Mouse (Mus musculus) heart, embryonic 11.5 days (tissue): ENCODE data around the gene V1ra8. TPM values are rescaled to one million over a fixed set of nuclear protein-coding genes. Genes with fewer than 3 reads are reported as not detected.

Experiments
- polyA plus RNA-seq: library from polyadenylated mRNA; unstranded; fragments of >200 nt; fragmentation: Nextera tagmentation; extraction: Ambion mirVana; gene quantifications from 2 replicates; pipeline ENCODE4 v1.2.1, GENCODE M21; 2014

The V1ra8 gene
- polyA plus RNA-seq, 1 experiment from 2014 or later, result not detected

Other genes starting within 250 kb of the V1ra8 start
- gene Vmn1r46, start 233.5 kb upstream of the V1ra8 start, polyA plus RNA-seq, result not detected in 2 replicates
- gene Vmn1r47, start 186.6 kb upstream of the V1ra8 start, polyA plus RNA-seq, result not detected in 2 replicates
- not detected in 2 replicates for gene Vmn1r48, start 166.0 kb upstream of the V1ra8 start, polyA plus RNA-seq
- gene Vmn1r49, start 124.3 kb upstream of the V1ra8 start, polyA plus RNA-seq, result not detected in 2 replicates
- gene Vmn1r50, start 101.4 kb upstream of the V1ra8 start, polyA plus RNA-seq, result not detected in 2 replicates
- gene Vmn1r51, start 80.2 kb upstream of the V1ra8 start, polyA plus RNA-seq, result not detected in 2 replicates
- gene Vmn1r52, start 28.0 kb upstream of the V1ra8 start, polyA plus RNA-seq, result not detected in 2 replicates
- not detected in 2 replicates for gene Vmn1r53, start 21.6 kb downstream of the V1ra8 start, polyA plus RNA-seq
- not detected in 2 replicates for gene Vmn1r54, start 43.5 kb downstream of the V1ra8 start, polyA plus RNA-seq
- gene BC048671, start 98.4 kb downstream of the V1ra8 start, polyA plus RNA-seq, result not detected in 2 replicates
- gene Chst13, start 122.4 kb downstream of the V1ra8 start, polyA plus RNA-seq, result 0.25 and 0.30 TPM in 2 replicates
- gene Uroc1, start 130.5 kb downstream of the V1ra8 start, polyA plus RNA-seq, result not detected in 2 replicates
- 5.3 and 5.6 TPM in 2 replicates for gene Zxdc, start 166.7 kb downstream of the V1ra8 start, polyA plus RNA-seq
- gene Cfap100, start 226.0 kb downstream of the V1ra8 start, polyA plus RNA-seq, result 0.15 TPM in 1 of 2 replicates, not detected in the other